Mouse (Mus musculus) large intestine, adult 2 months (tissue): Measurements from ENCODE around the gene Unc93b1. TPM values are rescaled to one million over a fixed set of nuclear protein-coding genes. Genes with fewer than 3 reads are reported as not detected.
A peak's percentile ranks its signal among the peaks of the same experiment; 100 is the strongest.
"Not testable (repeated sequence)": the region's sequence is repeated elsewhere in the genome, so short reads cannot be mapped to it uniquely, and the experiment has no call there.

Experiments used
- DNase-seq: peaks from one replicate; pipeline ENCODE4 v3.0.0-alpha.2; 2012; ENCODE audit warnings: low read depth, low spot score
- WGBS: fragments of 180-500 bp; shearing (Covaris S2); methylation state at CpG from one replicate; pipeline ENCODE4 v1.1.7; 2018; 5-methylcytosine and 5-hydroxymethylcytosine counted together
- polyA plus RNA-seq: library from polyadenylated mRNA; depleted of rRNA; stranded (reverse); fragments of >200 nt; gene quantifications from 2 replicates; pipeline ENCODE4 v1.2.3, GENCODE M21; 2012

The Unc93b1 gene
- polyA plus RNA-seq, 1 experiment: 123 TPM

DNA sequence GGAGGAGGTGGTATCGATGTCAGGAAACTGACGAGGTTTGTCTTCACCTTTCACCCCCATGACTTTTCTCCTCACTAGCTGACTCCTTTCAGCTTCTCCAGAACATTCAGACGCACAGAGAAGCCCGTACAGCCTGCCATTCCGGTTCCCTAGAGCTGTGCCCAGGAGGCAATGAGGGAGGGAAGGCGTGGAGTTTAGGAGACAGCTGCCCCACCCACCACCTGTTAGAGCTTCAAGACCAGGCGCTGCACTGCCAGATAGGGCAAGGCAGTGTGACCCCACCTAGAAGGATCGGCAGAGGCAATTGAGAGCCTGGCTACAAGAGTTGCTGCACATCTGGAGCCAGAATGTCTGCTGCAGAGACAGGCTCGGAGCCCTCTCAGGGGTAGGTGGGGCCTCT lies 37.2 kb downstream of the Unc93b1 start, which contains the start of gene Aldh3b2:
TSS of gene Aldh3b2 (plus strand) at position 100 of the 400 bp plus-strand sequence.
- peak; percentile 86 for DNase-seq
- WGBS: 14% methylated on average over 9 of the region's 9 CpGs

DNA sequence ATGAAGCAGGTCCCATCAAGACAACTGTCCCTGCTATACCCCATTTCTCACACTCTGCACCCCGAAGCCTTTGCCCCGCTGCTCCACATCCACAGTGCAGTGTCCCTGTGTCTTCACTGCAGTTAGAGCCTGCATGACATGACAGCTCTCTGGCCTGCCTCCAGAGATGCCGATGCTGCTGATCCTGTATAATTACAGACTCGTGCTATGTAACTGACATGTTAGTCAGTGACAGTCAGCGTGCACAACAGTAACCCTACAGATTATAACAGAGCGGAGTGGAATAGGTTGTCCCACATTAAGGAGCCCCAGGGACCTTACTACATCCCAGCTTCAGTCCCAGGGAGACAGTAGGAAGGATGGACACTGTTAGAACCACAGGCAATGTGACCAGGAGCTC lies 39.6 kb downstream of the Unc93b1 start:
- DNase-seq: not testable (repeated sequence)
- WGBS: 90% methylated on average over 6 of the region's 6 CpGs

DNA sequence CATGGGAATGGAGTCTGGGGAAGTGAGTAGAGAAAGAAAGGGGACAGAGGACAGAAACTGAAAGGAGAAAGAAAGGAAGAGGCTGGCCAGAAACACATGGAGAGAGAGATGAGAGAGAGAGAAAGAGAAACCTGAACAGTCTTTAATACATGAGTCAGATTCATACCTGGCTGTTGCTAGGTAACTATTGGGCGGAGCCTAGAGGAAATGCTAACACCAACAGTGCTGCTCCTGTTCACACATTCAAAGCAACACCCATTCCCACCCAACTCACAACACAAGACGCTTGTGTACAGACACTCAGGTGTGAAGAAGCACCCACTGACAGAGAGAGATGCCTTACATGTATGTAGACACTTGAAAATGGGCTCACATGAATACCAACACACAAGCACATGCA lies 40.9 kb downstream of the Unc93b1 start:
- 29% methylated on average over 2 of the region's 2 CpGs for WGBS
- no peak for DNase-seq

DNA sequence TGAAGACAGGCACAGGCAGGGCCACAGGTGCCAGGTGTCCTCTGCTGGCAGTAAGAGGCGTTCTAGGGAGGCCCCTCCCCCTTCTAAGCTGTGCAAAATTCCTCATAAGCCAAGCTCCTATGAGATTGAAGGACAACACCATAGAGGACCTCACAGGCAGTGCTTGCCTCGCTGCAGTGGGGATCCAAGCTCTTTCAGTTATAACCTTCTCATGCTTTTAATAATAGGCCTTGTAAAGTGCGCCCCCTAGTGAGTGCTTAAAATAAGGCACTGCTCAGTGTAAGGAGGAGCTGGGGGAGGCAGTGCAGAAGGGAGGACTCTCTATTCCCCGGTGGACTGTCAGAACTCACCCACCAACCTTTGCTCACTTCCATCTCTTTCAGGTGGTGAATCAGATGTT lies 45.3 kb downstream of the Unc93b1 start:
- peak; percentile 75 for DNase-seq
- 4% methylated on average over 4 of the region's 4 CpGs for WGBS

DNA sequence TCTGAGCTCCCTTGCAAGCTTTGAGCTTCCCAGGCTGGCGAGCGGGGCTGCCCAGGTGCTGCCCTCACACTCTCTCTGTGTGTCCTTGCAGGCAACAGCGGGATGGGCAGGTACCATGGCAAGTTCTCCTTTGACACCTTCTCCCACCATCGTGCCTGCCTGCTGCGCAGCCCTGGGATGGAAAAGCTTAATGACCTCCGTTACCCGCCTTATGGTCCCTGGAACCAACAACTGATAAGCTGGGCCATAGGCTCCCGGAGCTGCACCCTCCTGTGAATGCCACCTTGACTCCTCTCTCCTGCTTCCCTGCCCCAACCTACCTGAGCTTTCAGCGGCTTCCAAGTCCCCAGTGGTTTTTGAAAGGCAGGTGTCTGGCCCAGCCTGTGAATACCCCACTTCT lies 45.9 kb downstream of the Unc93b1 start:
- WGBS: 69% methylated on average over 9 of the region's 9 CpGs
- no peak for DNase-seq

DNA sequence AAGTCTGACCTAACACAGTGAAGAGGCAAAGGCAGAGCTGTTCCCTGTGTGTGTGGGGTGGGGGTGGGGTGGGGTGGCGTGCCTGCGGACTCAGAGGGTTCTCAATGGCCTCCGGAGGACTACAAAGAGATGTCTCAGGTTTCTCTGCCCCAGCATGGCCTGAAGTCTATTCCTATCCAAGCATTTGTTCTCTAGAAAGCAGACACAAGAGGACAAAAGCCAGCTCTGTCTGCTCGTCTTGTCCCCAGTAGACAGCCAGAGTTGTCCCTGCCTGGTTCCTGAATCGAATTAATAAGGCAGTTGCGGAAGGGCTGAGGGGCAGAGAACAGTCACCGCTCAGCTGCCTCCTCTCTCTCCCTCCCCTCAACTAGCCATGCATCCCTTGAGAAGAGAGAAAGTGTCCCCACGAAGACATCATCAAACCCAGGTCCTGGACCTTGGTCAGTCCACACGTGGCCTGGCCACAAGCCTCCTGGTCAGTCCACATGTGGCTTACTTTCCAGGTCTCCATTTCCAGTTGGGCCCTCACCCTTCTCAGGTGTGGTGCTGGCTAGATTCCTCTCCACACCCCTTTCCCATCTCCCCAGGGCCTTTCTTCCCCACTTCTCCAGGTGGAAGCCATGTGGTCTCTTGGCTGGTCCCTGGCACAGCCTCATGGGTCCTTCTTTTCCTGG lies 48.7 kb downstream of the Unc93b1 start:
- no peak for DNase-seq
- WGBS: 72% methylated on average over 9 of the region's 9 CpGs

DNA sequence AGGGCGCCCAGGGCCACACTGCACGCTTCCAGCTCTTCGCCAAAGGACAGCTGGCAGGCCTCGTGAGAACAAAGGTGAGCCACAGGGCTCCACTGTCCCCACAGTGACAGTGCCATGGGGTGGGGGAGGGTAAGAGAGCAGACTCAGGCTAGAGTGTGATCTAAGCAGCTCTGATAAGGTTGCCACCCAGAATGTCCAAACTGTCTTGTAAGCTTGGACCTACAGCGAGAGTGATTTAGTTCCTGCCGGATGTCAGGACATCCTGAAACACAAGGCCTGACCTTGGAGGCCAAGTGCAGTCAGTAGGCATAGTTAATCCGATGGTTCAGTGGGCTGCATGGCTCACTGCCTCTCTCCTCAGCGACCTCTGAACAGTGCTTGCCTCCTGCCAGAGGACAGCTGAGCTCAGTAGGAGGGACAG lies 50.3 kb downstream of the Unc93b1 start:
- 59% methylated on average over 8 of the region's 8 CpGs for WGBS
- no peak for DNase-seq

DNA sequence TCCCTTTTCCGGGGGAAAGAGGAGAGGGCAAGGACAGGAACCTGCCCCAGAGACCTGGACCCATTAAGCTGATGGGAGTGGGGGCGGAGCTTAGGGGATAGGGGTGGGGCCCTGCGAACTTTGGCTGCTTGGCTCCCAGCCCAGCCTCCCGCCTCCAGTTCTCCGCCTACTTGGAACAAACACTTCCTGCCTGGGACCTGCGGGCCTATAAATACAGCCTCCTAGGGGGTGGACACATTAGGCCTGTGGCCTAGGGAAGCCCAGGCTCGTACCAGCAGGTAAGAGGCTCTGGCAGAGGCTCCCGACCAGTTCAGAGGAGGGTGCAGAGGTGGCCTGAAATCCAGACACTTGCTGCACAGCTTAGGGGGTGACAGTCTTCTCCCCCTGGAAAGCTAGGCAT lies 51.3 kb downstream of the Unc93b1 start, which contains the start of gene Acy3:
TSS of gene Acy3 (plus strand) at position 237 of the 400 bp plus-strand sequence.
- 3% methylated on average over 8 of the region's 8 CpGs for WGBS
- DNase-seq: peak; percentile 73

DNA sequence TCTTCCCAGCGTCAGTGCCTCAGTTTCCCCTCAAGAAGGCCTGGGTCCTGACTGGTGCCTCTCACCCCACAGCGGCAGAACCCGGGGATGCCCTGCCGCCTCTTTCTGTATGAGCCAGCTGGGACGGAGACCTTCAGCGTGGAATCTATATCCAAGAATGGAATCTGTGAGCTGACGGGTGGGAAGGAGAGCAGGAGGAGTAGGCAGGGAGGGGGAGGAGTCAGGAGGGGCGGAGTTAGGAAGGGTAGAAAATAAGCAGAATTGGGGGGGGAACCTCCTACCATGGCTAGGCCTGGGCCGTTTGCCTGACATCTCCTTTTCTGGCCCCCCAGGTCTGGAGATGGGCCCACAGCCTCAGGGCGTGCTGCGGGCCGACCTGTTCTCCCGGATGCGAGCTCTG lies 53.1 kb downstream of the Unc93b1 start:
- 91% methylated on average over 14 of the region's 14 CpGs for WGBS
- no peak for DNase-seq

DNA sequence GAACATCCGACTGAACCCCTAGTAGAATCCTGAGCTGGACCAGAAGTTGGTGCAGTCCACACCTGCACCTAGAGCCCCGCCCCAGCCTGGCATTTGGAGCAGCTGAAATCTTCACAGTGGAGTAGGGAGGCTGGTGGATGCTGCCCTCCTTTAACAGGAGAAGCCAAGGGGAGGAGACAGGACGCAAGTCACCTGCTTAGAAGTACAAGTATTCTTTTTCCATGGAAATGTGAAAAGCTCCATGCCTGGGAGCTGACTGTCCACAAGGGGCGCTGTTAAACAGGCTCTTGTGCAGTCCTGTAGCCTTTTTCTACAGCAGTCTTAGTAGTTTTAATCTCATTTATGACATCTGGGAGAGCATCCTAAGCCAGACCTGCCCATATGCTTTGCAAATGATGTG lies 53.8 kb downstream of the Unc93b1 start:
- no peak for DNase-seq
- 88% methylated on average over 4 of the region's 4 CpGs for WGBS

DNA sequence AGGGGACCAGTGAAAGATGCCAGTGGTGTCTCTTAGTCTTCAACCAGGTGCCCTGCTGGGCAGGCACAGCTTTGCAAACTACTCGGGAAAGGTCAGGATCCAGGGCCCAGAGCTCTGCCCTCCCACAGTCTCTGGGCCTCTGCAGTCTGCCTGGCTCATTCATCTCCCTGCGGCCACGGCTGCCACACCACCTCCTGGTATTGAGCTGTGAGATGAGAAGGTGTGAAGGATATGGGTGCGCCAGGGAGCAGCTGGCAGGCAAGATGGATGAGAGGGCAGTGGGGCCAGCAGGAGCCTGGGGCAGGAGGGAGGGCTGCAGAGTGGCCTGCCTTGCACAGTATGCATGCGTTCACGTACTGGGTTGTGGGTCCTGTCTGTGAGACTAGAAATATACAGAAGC lies 55.8 kb downstream of the Unc93b1 start:
- WGBS: 67% methylated on average over 6 of the region's 6 CpGs
- DNase-seq: no peak

DNA sequence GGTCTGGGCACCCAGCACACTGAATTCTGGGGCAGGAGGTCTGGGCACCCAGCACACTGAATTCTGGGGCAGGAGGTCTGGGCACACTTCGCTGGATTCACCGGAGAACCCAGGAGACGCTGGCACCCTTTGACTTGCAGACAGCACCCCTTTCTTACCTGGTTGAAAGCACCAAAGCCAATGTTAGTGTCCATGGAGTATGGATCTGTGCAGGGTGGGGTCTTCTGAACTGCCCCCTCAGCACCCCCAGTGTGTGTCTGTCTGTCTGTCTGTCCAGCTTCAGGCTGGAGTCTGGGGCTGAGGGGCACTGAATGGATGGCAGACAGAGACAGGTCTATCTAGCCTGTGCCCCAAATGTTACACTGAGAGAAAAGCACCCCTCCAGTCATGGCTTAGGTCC lies 56.6 kb downstream of the Unc93b1 start:
- 96% methylated on average over 3 of the region's 3 CpGs for WGBS

DNA sequence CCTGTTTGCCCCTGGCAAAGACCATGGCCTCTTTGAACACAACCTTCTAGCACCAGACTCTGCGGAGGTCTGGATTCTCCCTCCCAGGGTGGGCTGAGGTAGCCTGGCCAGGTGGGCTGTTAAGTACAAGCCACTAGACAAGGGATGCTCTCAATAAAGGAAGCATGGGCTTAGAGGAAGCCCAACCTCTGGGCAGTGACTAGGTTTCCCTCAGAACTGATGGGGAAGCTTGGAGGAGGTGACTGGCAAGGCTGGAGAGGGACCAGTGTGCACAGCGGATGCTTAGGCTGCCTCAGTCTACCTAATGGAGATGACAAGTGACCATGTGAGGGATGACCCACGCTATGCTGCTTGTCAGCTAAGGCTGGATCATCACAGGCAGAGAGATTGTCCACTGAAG lies 57.0 kb downstream of the Unc93b1 start:
- no peak for DNase-seq
- 89% methylated on average over 3 of the region's 3 CpGs for WGBS

More for the DNA sequence above, 56.6 kb downstream of the Unc93b1 start:
- no peak for DNase-seq

DNA sequence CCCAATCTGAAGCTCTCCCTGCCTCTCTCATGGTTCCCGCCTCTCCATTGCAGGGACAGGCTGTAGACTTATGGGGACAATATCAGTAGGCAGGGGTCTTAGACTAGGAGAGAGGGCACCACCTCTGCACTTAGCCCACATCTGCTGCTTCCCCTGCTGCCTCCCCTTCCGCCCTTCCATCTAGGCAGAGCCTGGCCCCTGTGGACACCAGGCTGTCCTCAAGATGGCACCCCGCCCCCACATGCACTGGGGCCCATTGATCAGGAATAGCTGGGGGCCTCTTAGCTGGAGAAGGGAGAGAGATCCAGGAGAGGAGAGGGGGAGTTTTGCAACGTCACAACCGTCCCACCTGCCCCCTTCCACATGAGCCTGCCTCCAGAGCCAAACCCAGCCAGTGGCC lies 57.4 kb downstream of the Unc93b1 start, which contains the start of gene Tbx10:
TSS of gene Tbx10 (plus strand) at position 337 of the 400 bp plus-strand sequence.
- DNase-seq: no peak
- 73% methylated on average over 5 of the region's 5 CpGs for WGBS

DNA sequence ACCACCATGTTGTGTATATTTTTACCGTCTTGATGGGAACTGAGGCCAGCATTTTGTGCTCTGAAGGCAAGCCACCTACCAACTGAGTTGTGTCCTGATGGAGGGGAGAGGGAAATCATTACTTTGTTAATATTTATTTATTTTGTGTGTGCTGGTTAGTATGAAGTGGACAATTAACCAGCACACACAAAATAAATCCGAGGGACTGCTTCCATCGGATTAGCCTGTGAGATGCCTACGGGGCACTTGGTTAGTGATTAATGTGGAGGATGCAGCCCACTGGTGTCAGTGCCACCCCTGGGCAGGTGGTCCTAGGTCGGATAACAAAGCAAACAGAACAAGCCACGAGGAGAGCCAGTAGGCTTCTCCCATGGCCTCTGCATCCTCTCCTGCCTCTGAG lies 59.9 kb downstream of the Unc93b1 start:
- WGBS: 52% methylated on average over 6 of the region's 6 CpGs
- DNase-seq: no peak

DNA sequence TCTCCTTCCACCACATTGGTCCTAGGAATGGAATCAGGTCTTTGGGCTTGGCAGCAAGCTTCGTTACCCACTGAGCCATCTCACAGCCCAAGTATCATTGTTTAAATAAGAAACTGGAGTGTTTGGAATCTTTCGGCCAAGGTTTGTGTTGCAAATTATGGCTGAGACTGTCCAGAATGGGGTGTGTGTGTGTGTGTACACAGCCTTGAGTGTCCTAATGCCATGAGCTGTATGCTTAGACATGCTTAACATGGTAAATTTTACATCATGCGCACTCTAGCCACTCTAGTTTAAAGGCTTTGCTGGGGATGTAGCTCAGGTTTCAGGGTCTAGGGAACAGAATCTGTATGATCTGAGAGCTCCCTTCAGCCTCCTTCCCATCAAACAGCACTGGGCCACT lies 60.5 kb downstream of the Unc93b1 start:
- WGBS: 76% methylated on average over 3 of the region's 3 CpGs
- no peak for DNase-seq

DNA sequence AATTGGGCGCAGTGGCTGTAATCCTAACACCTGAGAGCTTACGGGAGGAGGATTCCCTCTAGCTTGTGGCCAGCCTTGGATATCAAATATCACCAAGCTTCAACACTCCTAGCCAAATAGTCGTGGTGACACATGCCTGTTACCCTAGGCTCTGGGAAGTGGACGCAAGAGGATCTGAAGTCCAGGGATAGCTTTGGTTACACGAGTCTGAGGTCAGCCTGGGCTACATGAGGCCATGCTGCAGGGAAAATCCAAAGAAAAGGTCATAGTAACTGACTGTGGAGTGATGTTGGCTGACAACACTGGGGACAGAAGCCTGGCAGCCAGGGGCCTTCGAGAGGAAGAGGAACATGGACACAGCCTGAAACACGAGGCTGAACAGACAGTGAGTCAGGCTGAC lies 61.1 kb downstream of the Unc93b1 start:
- DNase-seq: no peak
- WGBS: 65% methylated on average over 7 of the region's 7 CpGs

DNA sequence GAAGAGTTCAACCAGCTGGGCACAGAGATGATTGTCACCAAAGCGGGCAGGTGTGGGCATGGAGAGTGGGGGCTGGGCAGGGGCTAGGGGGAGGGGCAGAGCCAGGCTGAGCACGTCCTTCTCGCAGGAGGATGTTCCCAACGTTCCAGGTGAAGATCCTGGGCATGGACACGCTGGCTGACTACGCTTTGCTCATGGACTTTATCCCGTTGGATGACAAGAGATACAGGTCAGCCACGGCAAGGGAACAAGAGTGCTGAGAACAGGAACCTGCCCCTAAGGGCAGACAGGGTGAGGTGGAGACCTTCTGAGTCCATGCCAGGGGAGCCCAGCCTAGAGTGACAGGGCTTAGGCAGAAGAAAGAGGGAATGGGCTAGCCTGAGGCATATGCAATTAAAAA lies 61.8 kb downstream of the Unc93b1 start:
- WGBS: 68% methylated on average over 8 of the region's 8 CpGs
- no peak for DNase-seq

DNA sequence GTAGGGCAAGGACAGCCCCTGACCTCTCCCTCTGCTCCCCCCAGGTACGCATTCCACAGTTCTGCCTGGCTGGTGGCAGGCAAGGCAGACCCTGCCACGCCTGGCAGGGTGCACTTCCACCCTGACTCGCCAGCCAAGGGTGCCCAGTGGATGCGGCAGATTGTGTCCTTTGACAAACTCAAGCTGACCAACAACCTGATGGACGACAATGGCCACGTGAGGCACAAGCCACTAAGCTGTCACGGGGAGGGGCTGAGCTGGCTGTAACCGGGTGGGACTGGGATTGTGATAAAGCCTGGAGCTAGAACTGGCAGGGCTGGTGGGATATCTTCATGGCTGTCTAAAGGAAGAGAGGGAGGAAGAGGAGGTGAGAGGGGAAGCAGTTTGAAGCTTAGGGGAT lies 62.2 kb downstream of the Unc93b1 start:
- no peak for DNase-seq
- 37% methylated on average over 8 of the region's 8 CpGs for WGBS

DNA sequence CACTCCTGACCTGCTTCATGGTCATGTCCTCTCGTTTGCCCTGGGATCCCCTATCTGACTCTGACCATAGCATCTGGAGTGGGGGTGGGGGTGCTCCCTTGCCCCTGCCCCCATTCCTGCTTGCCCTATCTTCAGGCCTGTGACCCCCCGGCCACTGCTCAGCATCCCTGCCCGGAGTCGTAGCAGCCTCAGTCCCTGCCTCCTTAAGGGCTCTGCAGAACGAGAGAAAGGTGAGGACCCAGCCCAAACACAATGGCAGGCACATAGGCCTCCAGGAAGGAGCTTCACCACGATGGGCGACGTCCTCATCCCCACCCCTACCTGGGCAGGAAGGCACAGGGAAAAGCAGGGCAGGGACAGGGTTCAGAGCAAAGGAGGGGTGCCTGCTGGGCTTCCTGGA lies 63.3 kb downstream of the Unc93b1 start:
- no peak for DNase-seq

More for the DNA sequence above, 63.3 kb downstream of the Unc93b1 start:
- 81% methylated on average over 8 of the region's 8 CpGs for WGBS
